24 mouse cellular contexts compared by ENCODE assay signal in the genomic region with DNA sequence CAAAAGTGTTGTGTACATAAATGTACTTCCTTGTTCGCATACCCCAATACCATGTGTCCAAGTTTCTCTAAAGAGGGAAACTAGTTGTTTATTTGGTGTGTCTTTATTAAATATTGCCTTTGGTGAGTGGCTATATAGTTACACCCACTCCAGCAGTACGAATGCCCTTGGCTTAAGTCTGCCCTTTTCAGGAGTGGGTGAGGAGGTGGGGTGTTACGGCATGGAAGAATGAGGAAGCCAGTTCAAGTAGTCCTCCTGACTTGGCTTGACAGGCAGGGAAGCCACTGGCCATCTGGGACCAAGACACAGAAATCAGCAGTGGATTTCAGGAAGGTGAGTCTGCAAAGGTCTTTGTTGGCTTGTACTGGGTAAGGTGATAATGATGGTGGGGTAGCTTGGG. TPM values are rescaled to one million over a fixed set of nuclear protein-coding genes. Genes with fewer than 3 reads are reported as not detected.
"Had no signal": no experiment of that assay in that cellular context is flagged by ENCODE, and none has a peak within 500 bp of the region (broad histone marks: within the 10 kb centered on the region; RNA-seq: fewer than 3 reads in every experiment).

No protein-coding gene starts in this region.

- H3K36me3 ChIP-seq: intestine, embryonic 15.5 days had no signal

- H3K9ac ChIP-seq: heart, embryonic 12.5 days; hindbrain, embryonic 12.5 days; hindbrain, embryonic 14.5 days; intestine, embryonic 15.5 days; limb, embryonic 12.5 days had no signal

- H3K27ac ChIP-seq: gastrocnemius, adult 2 months; heart, embryonic 10.5 days; hindbrain, embryonic 10.5 days; hindbrain, embryonic 12.5 days; hindbrain, embryonic 14.5 days; intestine, embryonic 15.5 days; layer of hippocampus, adult 2 months; left cerebral cortex, adult 2 months; limb, embryonic 10.5 days; limb, embryonic 12.5 days had no signal

- ATAC-seq: hindbrain, embryonic 16.5 days; inflammation-experienced regulatory T-cells, adult 6 months; intestine, embryonic 15.5 days; intestine, postnatal 0 days had no signal

- H3K4me1 ChIP-seq: intestine, embryonic 15.5 days; limb, embryonic 10.5 days had no signal

- H3K9me3 ChIP-seq: heart, embryonic 10.5 days; heart, embryonic 12.5 days; hindbrain, embryonic 10.5 days; hindbrain, embryonic 12.5 days; intestine, embryonic 15.5 days; limb, embryonic 10.5 days; limb, embryonic 12.5 days had no signal

- H3K4me3 ChIP-seq: gastrocnemius, adult 2 months; heart, embryonic 10.5 days; heart, embryonic 12.5 days; hindbrain, embryonic 10.5 days; hindbrain, embryonic 12.5 days; intestine, embryonic 15.5 days; layer of hippocampus, adult 2 months; left cerebral cortex, adult 2 months; limb, embryonic 10.5 days; limb, embryonic 12.5 days had no signal

- H3K4me2 ChIP-seq: heart, embryonic 12.5 days; hindbrain, embryonic 12.5 days; hindbrain, embryonic 14.5 days; intestine, embryonic 15.5 days; limb, embryonic 12.5 days had no signal

- DNase-seq: gastrocnemius, adult 2 months; gastrocnemius, postnatal 10 days; gastrocnemius, postnatal 25 days; heart, adult 18-20 months; heart, postnatal 10 days; heart, postnatal 4 days; kidney, adult 18-20 months; kidney, adult 8-10 months; kidney, postnatal 10 days; kidney, postnatal 25 days; kidney, postnatal 4 days had no signal

- H3K27me3 ChIP-seq: heart, embryonic 12.5 days; hindbrain, embryonic 12.5 days; intestine, embryonic 15.5 days; limb, embryonic 12.5 days had no signal

RNA-seq across cellular contexts. Expression of gene 1700003E16Rik, which starts 49.6 kb away (rescaled TPM):
- polyA plus RNA-seq: inflammation-experienced regulatory T-cells, adult 6 months had no signal
